Comparison of ENCODE assay signal across 8 mouse cellular contexts in genomic region chr13:68581747-68582516, GRCm38 (mm10). TPM values are rescaled to one million over a fixed set of nuclear protein-coding genes. Genes with fewer than 3 reads are reported as not detected.
A peak's percentile ranks its signal among the peaks of the same experiment; 100 is the strongest.
DNase-seq lines count a peak whose midpoint lies in the region; ATAC-seq lines count a peak whose summit lies in the region.

Mtrr (minus strand) TSS chr13:68582149.
Fastkd3 (plus strand) TSS chr13:68582234.

- peak; percentile 99 for ATAC-seq in hindbrain, embryonic 16.5 days

- peak within 1 kb of the TSS; percentile 86 for H3K9ac ChIP-seq in hindbrain, embryonic 16.5 days (ENCODE audit: low read depth, low read length)

- peaks cover 69% of the 10 kb centered on the region for H3K79me2 ChIP-seq in macrophage (ENCODE audit: inconsistent target)

- peak; percentile 90 for DNase-seq in WW6 (ENCODE audit: low read depth, low spot score)
- peak; percentile 97 to 98 for DNase-seq in cerebellum, postnatal 4 days (ENCODE audit: low spot score in 2 of 2)
- peak; percentile 96 for DNase-seq in gastrocnemius, adult 18-20 months (ENCODE audit: low spot score)
- peak; percentile 98 to 99 for DNase-seq in left cerebral cortex, adult 18-20 months (ENCODE audit: low spot score in 2 of 2)
- DNase-seq in right cerebral cortex, adult 18-20 months = peak; percentile 98
- peak; percentile 95 for DNase-seq in urinary bladder, postnatal 10 days (ENCODE audit: low spot score)

- peaks cover 26% of the 10 kb centered on the region for H3K36me3 ChIP-seq in hindbrain, embryonic 16.5 days (ENCODE audit: control insufficient read depth, insufficient read depth, low read length)
- H3K36me3 ChIP-seq in macrophage (ENCODE audit: inconsistent target) = peaks cover 44% of the 10 kb centered on the region

- peak within 1 kb of the TSS; percentile 82 for H3K27ac ChIP-seq in hindbrain, embryonic 16.5 days (ENCODE audit: low read depth, low read length)
- peak within 1 kb of the TSS; percentile 73 for H3K27ac ChIP-seq in macrophage

- peaks cover 6% of the 10 kb centered on the region for H3K4me1 ChIP-seq in hindbrain, embryonic 16.5 days (ENCODE audit: control insufficient read depth, insufficient read depth, low read depth, low read length)

- under 1% methylated on average over 69 of the region's 81 CpGs for WGBS in hindbrain, embryonic 16.5 days
- under 1% methylated on average over 81 of the region's 81 CpGs for WGBS in macrophage (ENCODE audit: missing documents)

- H3K4me3 ChIP-seq in hindbrain, embryonic 16.5 days (ENCODE audit: low read length) = peak within 1 kb of the TSS; percentile 86
- H3K4me3 ChIP-seq in macrophage (ENCODE audit: inconsistent target) = peak within 1 kb of the TSS; percentile 85

- H3K9me3 ChIP-seq in hindbrain, embryonic 16.5 days (ENCODE audit: control insufficient read depth, low read length) = no peaks in the 10 kb centered on the region

- H3K27me3 ChIP-seq in hindbrain, embryonic 16.5 days (replicated peaks; ENCODE audit: control insufficient read depth, insufficient read depth, low read length) = no peaks in the 10 kb centered on the region

- peak within 1 kb of the TSS; percentile 83 for H3K4me2 ChIP-seq in hindbrain, embryonic 16.5 days (ENCODE audit: low read length)

RNA-seq across cellular contexts. Expression of gene Mtrr, which starts in this region (rescaled TPM):
- total RNA-seq in gastrocnemius, adult 18-20 months (2021) = 10 to 100 TPM; 25.8 to 28.2 TPM
- 10.6 and 12.6 TPM in 2 replicates for polyA plus RNA-seq in hindbrain, embryonic 16.5 days (2015; fragmentation: Nextera tagmentation; extraction: Ambion mirVana)
- 10 to 100 TPM; 17.7 to 19.7 TPM for total RNA-seq in left cerebral cortex, adult 18-20 months (2021)
- total RNA-seq in macrophage (2018; cell fraction: chromatin; rRNA removed) = 10 to 100 TPM; 11.1 to 39.0 (median 24.3) TPM
- 10 to 100 TPM in 19 of 26 experiments, 1 to 10 TPM in 7; 3.3 to 14.7 (median 11.6) TPM for total RNA-seq in macrophage (2018; cell fraction: cytosol; rRNA removed)
- 10 to 100 TPM in 25 of 26 experiments, 1 to 10 TPM in 1; 8.3 to 45.8 (median 19.0) TPM for total RNA-seq in macrophage (2018; cell fraction: nucleus; rRNA removed)
- 7.2 to 19.2 TPM (median 8.0 TPM) in 3 replicates for polyA plus RNA-seq in macrophage (2018)

RNA-seq across cellular contexts. Expression of gene Fastkd3, which starts in this region (rescaled TPM):
- 10 to 100 TPM in 1 of 2 experiments, 1 to 10 TPM in 1; 7.3 to 13.3 TPM for total RNA-seq in gastrocnemius, adult 18-20 months (2021)
- polyA plus RNA-seq in hindbrain, embryonic 16.5 days (2015; fragmentation: Nextera tagmentation; extraction: Ambion mirVana) = 21.9 and 22.3 TPM in 2 replicates
- 10 to 100 TPM; 14.8 to 17.4 TPM for total RNA-seq in left cerebral cortex, adult 18-20 months (2021)
- 10 to 100 TPM in 22 of 26 experiments, 1 to 10 TPM in 4; 5.6 to 50.2 (median 25.9) TPM for total RNA-seq in macrophage (2018; cell fraction: chromatin; rRNA removed)
- 10 to 100 TPM in 23 of 26 experiments, 1 to 10 TPM in 3; 5.7 to 19.7 (median 15.4) TPM for total RNA-seq in macrophage (2018; cell fraction: cytosol; rRNA removed)
- 10 to 100 TPM in 25 of 26 experiments, 1 to 10 TPM in 1; 8.9 to 63.8 (median 21.6) TPM for total RNA-seq in macrophage (2018; cell fraction: nucleus; rRNA removed)
- polyA plus RNA-seq in macrophage (2018) = 10.6 to 30.8 TPM (median 17.8 TPM) in 3 replicates

Comparison
In these comparisons a context has a peak if more than half of its experiments do, and no peak if none do; other contexts are left out.
1. Peak in every context shown above with its lines: DNase-seq, ATAC-seq, H3K4me3 ChIP-seq and H3K27ac ChIP-seq.